In the genomic region with DNA sequence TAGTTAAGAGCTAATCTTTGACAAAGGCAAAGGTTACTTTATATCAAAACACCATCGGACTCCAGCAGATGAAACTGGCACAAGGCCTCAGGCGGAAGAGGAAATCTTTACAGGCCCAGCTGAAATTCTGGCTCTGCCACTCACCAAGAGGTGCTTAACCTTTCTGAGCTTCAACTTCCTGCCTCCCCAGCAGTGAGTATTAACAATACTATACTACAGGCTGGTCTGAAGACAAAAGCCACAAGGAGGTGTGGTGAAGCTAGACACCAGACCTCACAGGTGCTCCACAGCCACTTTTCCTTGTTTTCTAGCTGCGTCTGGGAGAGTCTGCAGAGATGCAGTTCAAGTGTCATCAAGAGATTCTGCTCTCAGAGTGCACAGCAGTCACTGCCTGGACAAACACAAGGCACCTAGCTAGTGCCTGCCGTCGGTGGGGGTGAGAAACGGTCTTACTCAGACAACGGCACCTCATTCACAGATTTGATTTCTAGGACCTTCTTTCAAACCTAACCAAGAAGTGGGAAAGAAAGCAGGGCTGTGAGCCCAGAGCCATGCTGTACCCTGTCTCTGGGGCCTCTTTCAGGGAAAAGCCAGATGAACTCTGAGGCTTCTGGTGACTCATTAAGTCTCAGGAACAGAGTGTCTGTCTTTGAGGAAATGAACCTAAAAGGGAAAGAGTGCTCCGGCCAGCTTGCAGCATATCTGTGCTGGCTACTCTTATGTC, we compare ENCODE assay signal across 9 mouse cellular contexts. TPM values are rescaled to one million over a fixed set of nuclear protein-coding genes. Genes with fewer than 3 reads are reported as not detected.
A peak's percentile ranks its signal among the peaks of the same experiment; 100 is the strongest.
DNase-seq lines count a peak whose midpoint lies in the region; ATAC-seq and TF ChIP-seq lines count a peak whose summit lies in the region.
"Had no signal": no experiment of that assay in that cellular context is flagged by ENCODE, and none has a peak within 500 bp of the region (broad histone marks: within the 10 kb centered on the region; RNA-seq: fewer than 3 reads in every experiment).

No protein-coding gene starts in this region.

- POLR2A ChIA-PET in Patski (lab: Charles Lee) = interaction anchor here (1.1 kb wide), 1 partner anchor 16 kb away, joined by 3 read pairs; no protein-coding TSS in a partner anchor

- intact Hi-C loops in gastrocnemius, adult 2 months (cut with DNase I) = no loop called here
- intact Hi-C loops in gastrocnemius, postnatal 14 days (cut with DNase I; ENCODE audit: low total_unique reads) = no loop called here
- intact Hi-C loops in heart, postnatal 25 days (cut with DNase I) = no loop called here

- in situ Hi-C loops in Patski (cut with MboI; ENCODE audit: low pct_unique_long_range_greater_than_20kb) = no loop called here

- H3K27me3 ChIP-seq in Patski = no peaks in the 10 kb centered on the region
- H3K27me3 ChIP-seq in lung, embryonic 15.5 days = no peaks in the 10 kb centered on the region
- no peaks in the 10 kb centered on the region for H3K27me3 ChIP-seq in midbrain, embryonic 13.5 days
- no peaks in the 10 kb centered on the region for H3K27me3 ChIP-seq in cerebellum, adult 2 months (ENCODE audit: control insufficient read depth, insufficient read depth, low read length)

- CTCF ChIA-PET in Patski (lab: Charles Lee) = interaction anchor here (0.8 to 1.8 kb wide), 9 partner anchors 12 to 112 kb away, joined by 3 to 6 read pairs (median 3); no protein-coding TSS in a partner anchor

- H3K9me3 ChIP-seq in lung, embryonic 15.5 days = no peaks in the 10 kb centered on the region
- H3K9me3 ChIP-seq in midbrain, embryonic 13.5 days = no peaks in the 10 kb centered on the region

- WGBS in lung, embryonic 15.5 days = 30% methylated on average over 8 of the region's 8 CpGs
- 65% methylated on average over 8 of the region's 8 CpGs for WGBS in midbrain, embryonic 13.5 days
- 68% methylated on average over 8 of the region's 8 CpGs for WGBS in cerebellum, adult 2 months

- ATAC-seq in Patski = peak; percentile 69
- no peak for ATAC-seq in lung, embryonic 15.5 days (ENCODE audit: borderline replicate concordance, extremely low read depth, low FRiP score, low TSS enrichment)
- ATAC-seq in midbrain, embryonic 13.5 days = no peak

- peaks cover 6% of the 10 kb centered on the region for H3K36me3 ChIP-seq in lung, embryonic 15.5 days
- peaks cover 15% of the 10 kb centered on the region for H3K36me3 ChIP-seq in midbrain, embryonic 13.5 days

- H3K9ac ChIP-seq in lung, embryonic 15.5 days = no peak overlapping the region
- no peak overlapping the region for H3K9ac ChIP-seq in midbrain, embryonic 13.5 days (replicated peaks)

- H3K4me2 ChIP-seq in lung, embryonic 15.5 days = 0 out of 2 replicates have a peak overlapping the region, but pooled peaks have one; percentile 0
- no peak overlapping the region for H3K4me2 ChIP-seq in midbrain, embryonic 13.5 days (replicated peaks)

- peak; percentile 21 for DNase-seq in gastrocnemius, adult 2 months
- no peak for DNase-seq in gastrocnemius, postnatal 14 days
- DNase-seq in Patski (ENCODE audit: low read depth, low spot score) = no peak
- DNase-seq in heart, postnatal 25 days (ENCODE audit: low spot score) = peak; percentile 28
- DNase-seq in gastrocnemius, postnatal 25 days = no peak
- DNase-seq in cerebellum, adult 2 months = no peak

- H3K4me1 ChIP-seq in lung, embryonic 15.5 days = peaks cover 16% of the 10 kb centered on the region
- H3K4me1 ChIP-seq in midbrain, embryonic 13.5 days (replicated peaks) = peaks cover 5% of the 10 kb centered on the region; the same call in 1 of the 2 replicates
- H3K4me1 ChIP-seq in cerebellum, adult 2 months (ENCODE audit: control insufficient read depth, insufficient read depth, low read length) = peaks cover 3% of the 10 kb centered on the region; the same call in 1 of the 2 replicates

- H3K4me3 ChIP-seq in gastrocnemius, adult 2 months = no peak overlapping the region
- H3K4me3 ChIP-seq in lung, embryonic 15.5 days = no peak overlapping the region
- no peak overlapping the region for H3K4me3 ChIP-seq in midbrain, embryonic 13.5 days (replicated peaks)
- no peak overlapping the region for H3K4me3 ChIP-seq in cerebellum, adult 2 months (replicated peaks; ENCODE audit: insufficient read depth, low read depth, low read length)
- H3K4me3 ChIP-seq: myocyte had no signal

- peak overlapping the region; percentile 77 for H3K27ac ChIP-seq in gastrocnemius, adult 2 months
- peak overlapping the region; percentile 76 for H3K27ac ChIP-seq in lung, embryonic 15.5 days
- no peak overlapping the region for H3K27ac ChIP-seq in midbrain, embryonic 13.5 days
- no peak overlapping the region for H3K27ac ChIP-seq in cerebellum, adult 2 months (ENCODE audit: insufficient read depth, low read length)

- no peak for TF ChIP-seq POLR2A in cerebellum, adult 2 months (IDR thresholded peaks at IDR 0.05; ENCODE audit: borderline replicate concordance, insufficient read depth, low read length)

- TF ChIP-seq CTCF in gastrocnemius, adult 2 months (IDR thresholded peaks at IDR 0.05) = no peak
- no peak for TF ChIP-seq CTCF in Patski (IDR thresholded peaks at IDR 0.05)
- no peak for TF ChIP-seq CTCF in cerebellum, adult 2 months (IDR thresholded peaks at IDR 0.05; ENCODE audit: borderline replicate concordance, insufficient read depth, low read depth, low read length)

RNA-seq across cellular contexts. Expression of a gene that starts 18.8 kb away (rescaled TPM):
- 10 to 100 TPM; 14.3 to 16.7 TPM for total RNA-seq in gastrocnemius, adult 2 months (2021)
- total RNA-seq in gastrocnemius, postnatal 14 days (2021) = 10 to 100 TPM; 13.9 to 14.6 TPM
- 49.8 TPM for polyA plus RNA-seq in Patski (2021)
- total RNA-seq in heart, postnatal 25 days (2021) = 10 to 100 TPM; 14.3 to 14.7 TPM
- 24.3 and 24.7 TPM in 2 replicates for polyA plus RNA-seq in lung, embryonic 15.5 days (2015; fragmentation: Nextera tagmentation; extraction: Ambion mirVana)
- 59.7 and 60.0 TPM in 2 replicates for polyA plus RNA-seq in midbrain, embryonic 13.5 days (2015; fragmentation: Nextera tagmentation; extraction: Ambion mirVana)
- 10 to 100 TPM; 12.6 to 13.5 TPM for total RNA-seq in gastrocnemius, postnatal 25 days (2021)
- polyA plus RNA-seq in cerebellum, adult 2 months (2012; rRNA removed) = 53.2 and 55.1 TPM in 2 replicates

Comparison
In these comparisons a context has a peak if more than half of its experiments do, and no peak if none do; other contexts are left out.
1. DNase-seq: peak in gastrocnemius, adult 2 months (single experiment) and heart, postnatal 25 days (single experiment); none in gastrocnemius, postnatal 14 days (single experiment), Patski (single experiment), gastrocnemius, postnatal 25 days (single experiment) and cerebellum, adult 2 months (0 of 2).
2. H3K27ac ChIP-seq: peak in gastrocnemius, adult 2 months (single experiment) and lung, embryonic 15.5 days (single experiment); none in midbrain, embryonic 13.5 days (single experiment) and cerebellum, adult 2 months (single experiment).